Mouse (Mus musculus): ENCODE data around the gene H2-Oa. TPM values are rescaled to one million over a fixed set of nuclear protein-coding genes. Genes with fewer than 3 reads are reported as not detected.
A peak's percentile ranks its signal among the peaks of the same experiment; 100 is the strongest.

The H2-Oa gene
- polyA plus RNA-seq, 1 experiment from 2014 or later, result 1.1 TPM

- TF ChIP-seq EP300 (IDR thresholded peaks at IDR 0.05) (peak; percentile 77), CTCF (IDR thresholded peaks at IDR 0.05) (peak; percentile 17; the same call in 1 of the 2 replicates)
- H3K27me3 ChIP-seq (replicated peaks; ENCODE audit: insufficient read depth, low read length), result no peaks in the 10 kb centered on the region
- no peaks in the 10 kb centered on the region for H3K36me3 ChIP-seq (ENCODE audit: insufficient read depth, low read length)
- no peaks in the 10 kb centered on the region for H3K9me3 ChIP-seq (ENCODE audit: low read length)
- 3% methylated on average over 65 of the region's 75 CpGs for WGBS
- peak; percentile 47 for ATAC-seq
- DNase-seq (ENCODE audit: low spot score), result peak; percentile 98
- H3K4me2 ChIP-seq (replicated peaks; ENCODE audit: low read depth, low read length), result peak within 1 kb of the TSS; percentile 94
- peak within 1 kb of the TSS; percentile 100 for H3K27ac ChIP-seq (ENCODE audit: low read length)
- H3K4me3 ChIP-seq (ENCODE audit: low read depth, low read length), result peak within 1 kb of the TSS; percentile 92
- peaks cover 16% of the 10 kb centered on the region; the same call in 1 of the 2 replicates for H3K4me1 ChIP-seq (ENCODE audit: insufficient read depth, low read depth, low read length)
- H3K9ac ChIP-seq (replicated peaks; ENCODE audit: low read depth), result peak within 1 kb of the TSS; percentile 96
Observed at GRCm38 (mm10) chr17:34122188-34122984, 30.2 kb downstream of the H2-Oa start, which contains the start of gene Brd2. TSS of gene Brd2 (minus strand) at chr17:34122634.

- Histone ChIP-seq H3K9ac (replicated peaks; ENCODE audit: low read depth) (peak overlapping the region; percentile 96), H3K4me2 (replicated peaks; ENCODE audit: low read depth, low read length) (peak overlapping the region; percentile 94), H3K4me3 (ENCODE audit: low read depth, low read length) (peak overlapping the region; percentile 92), H3K9me3 (ENCODE audit: low read length) (no peaks in the 10 kb centered on the region), H3K27me3 (replicated peaks; ENCODE audit: insufficient read depth, low read length) (no peaks in the 10 kb centered on the region), H3K4me1 (ENCODE audit: insufficient read depth, low read depth, low read length) (peaks cover 20% of the 10 kb centered on the region; the same call in 1 of the 2 replicates), H3K27ac (ENCODE audit: low read length) (peak overlapping the region; percentile 100), H3K36me3 (ENCODE audit: insufficient read depth, low read length) (no peaks in the 10 kb centered on the region)
- DNase-seq (ENCODE audit: low spot score) (no peak), ATAC-seq (no peak)
- 1% methylated on average over 7 of the region's 7 CpGs for WGBS
- TF ChIP-seq CTCF (IDR thresholded peaks at IDR 0.05) (no peak), EP300 (IDR thresholded peaks at IDR 0.05) (no peak)
Observed at GRCm38 (mm10) chr17:34123111-34123510, 31.0 kb downstream of the H2-Oa start.

DNA sequence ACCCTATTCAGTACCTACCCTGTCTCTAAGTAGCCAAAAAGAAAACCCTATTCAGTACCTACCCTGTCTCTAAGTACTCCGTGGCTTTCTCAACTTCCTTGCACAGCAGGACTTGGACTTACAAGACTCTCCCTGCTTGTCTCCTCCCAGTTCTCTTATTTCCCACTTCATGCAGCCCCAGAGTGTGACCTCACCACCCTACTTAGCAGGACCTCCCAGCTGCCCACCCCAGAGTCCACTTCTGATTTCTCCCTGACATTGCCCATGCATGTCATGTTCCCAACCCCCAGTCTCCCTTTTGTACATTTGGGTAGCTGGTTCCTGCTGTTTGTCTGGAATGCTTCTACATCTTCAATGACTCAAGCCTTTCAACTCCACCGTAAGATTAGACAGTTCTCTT, 31.4 kb downstream of the H2-Oa start:
- DNase-seq (ENCODE audit: low spot score) (peak; percentile 89), ATAC-seq (no peak)
- Histone ChIP-seq H3K27ac (ENCODE audit: low read length) (peak overlapping the region; percentile 100), H3K27me3 (replicated peaks; ENCODE audit: insufficient read depth, low read length) (no peaks in the 10 kb centered on the region), H3K4me3 (ENCODE audit: low read depth, low read length) (peak overlapping the region; percentile 92), H3K9me3 (ENCODE audit: low read length) (no peaks in the 10 kb centered on the region), H3K4me2 (replicated peaks; ENCODE audit: low read depth, low read length) (peak overlapping the region; percentile 94), H3K9ac (replicated peaks; ENCODE audit: low read depth) (peak overlapping the region; percentile 96; the same call in 1 of the 2 replicates), H3K36me3 (ENCODE audit: insufficient read depth, low read length) (no peaks in the 10 kb centered on the region), H3K4me1 (ENCODE audit: insufficient read depth, low read depth, low read length) (peaks cover 22% of the 10 kb centered on the region; the same call in 1 of the 2 replicates)
- 2% methylated on average over 2 of the region's 2 CpGs for WGBS
- no peak for TF ChIP-seq EP300 (IDR thresholded peaks at IDR 0.05)
- TF ChIP-seq CTCF (IDR thresholded peaks at IDR 0.05), result no peak

DNA sequence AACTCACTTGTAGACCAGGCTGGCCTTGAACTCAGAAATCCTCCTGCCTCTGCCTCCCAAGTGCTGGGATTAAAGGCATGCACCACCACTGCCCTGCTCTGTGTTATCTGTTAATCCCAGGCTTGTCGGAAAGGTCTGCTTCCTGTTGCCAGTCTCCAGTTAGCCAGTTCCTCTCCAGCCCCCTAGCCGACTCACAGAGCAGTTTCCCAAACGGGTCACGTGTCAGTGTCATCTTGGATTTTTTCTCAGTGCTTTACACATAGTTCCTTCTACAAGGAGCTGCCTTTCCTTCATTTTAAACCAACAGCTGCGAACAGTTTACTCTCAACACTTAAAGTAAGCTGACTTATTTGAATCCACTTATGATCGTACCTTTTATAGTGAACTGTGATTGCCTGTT, 32.5 kb downstream of the H2-Oa start:
- Histone ChIP-seq H3K4me2 (replicated peaks; ENCODE audit: low read depth, low read length) (no peak overlapping the region), H3K27ac (ENCODE audit: low read length) (no peak overlapping the region), H3K4me3 (ENCODE audit: low read depth, low read length) (no peak overlapping the region), H3K9ac (replicated peaks; ENCODE audit: low read depth) (no peak overlapping the region), H3K27me3 (replicated peaks; ENCODE audit: insufficient read depth, low read length) (no peaks in the 10 kb centered on the region), H3K36me3 (ENCODE audit: insufficient read depth, low read length) (no peaks in the 10 kb centered on the region), H3K9me3 (ENCODE audit: low read length) (no peaks in the 10 kb centered on the region), H3K4me1 (ENCODE audit: insufficient read depth, low read depth, low read length) (peaks cover 30% of the 10 kb centered on the region; the same call in 1 of the 2 replicates)
- ATAC-seq, result no peak
- DNase-seq (ENCODE audit: low spot score), result peak; percentile 60
- no peak for TF ChIP-seq CTCF (IDR thresholded peaks at IDR 0.05)
- no peak for TF ChIP-seq EP300 (IDR thresholded peaks at IDR 0.05)
- 49% methylated on average over 6 of the region's 6 CpGs for WGBS

- Histone ChIP-seq H3K9ac (replicated peaks; ENCODE audit: low read depth) (no peak overlapping the region), H3K4me3 (ENCODE audit: low read depth, low read length) (no peak overlapping the region), H3K27me3 (replicated peaks; ENCODE audit: insufficient read depth, low read length) (no peaks in the 10 kb centered on the region), H3K27ac (ENCODE audit: low read length) (no peak overlapping the region), H3K4me1 (ENCODE audit: insufficient read depth, low read depth, low read length) (peaks cover 30% of the 10 kb centered on the region; the same call in 1 of the 2 replicates), H3K4me2 (replicated peaks; ENCODE audit: low read depth, low read length) (no peak overlapping the region), H3K36me3 (ENCODE audit: insufficient read depth, low read length) (no peaks in the 10 kb centered on the region), H3K9me3 (ENCODE audit: low read length) (no peaks in the 10 kb centered on the region)
- TF ChIP-seq EP300 (IDR thresholded peaks at IDR 0.05), result no peak
- no peak for TF ChIP-seq CTCF (IDR thresholded peaks at IDR 0.05)
- no peak for DNase-seq (ENCODE audit: low spot score)
- ATAC-seq, result no peak
- 51% methylated on average over 9 of the region's 9 CpGs for WGBS
Observed at GRCm38 (mm10) chr17:34126826-34127420, 34.8 kb downstream of the H2-Oa start.

DNA sequence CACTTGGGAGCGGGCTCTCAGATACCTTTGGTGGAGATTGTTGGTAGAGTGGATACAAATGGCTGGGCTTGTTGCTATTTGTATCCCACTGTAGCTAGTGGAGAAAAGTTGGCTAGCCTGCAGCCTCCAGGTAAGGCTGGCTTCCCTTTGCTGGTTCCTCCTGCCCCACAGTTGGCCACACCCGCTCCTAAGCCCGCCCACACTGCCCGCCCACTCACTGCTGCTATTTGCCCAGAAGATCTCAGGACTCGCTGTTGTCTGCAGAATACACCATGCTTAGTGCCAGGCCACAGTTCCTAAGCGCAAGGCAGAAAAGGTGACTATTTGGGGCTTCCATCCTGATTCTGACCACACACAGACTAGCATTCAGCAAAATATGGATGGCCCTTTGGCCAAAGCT, 35.3 kb downstream of the H2-Oa start:
- WGBS, result 31% methylated on average over 6 of the region's 6 CpGs
- Histone ChIP-seq H3K9me3 (ENCODE audit: low read length) (no peaks in the 10 kb centered on the region), H3K4me1 (ENCODE audit: insufficient read depth, low read depth, low read length) (peaks cover 30% of the 10 kb centered on the region; the same call in 1 of the 2 replicates), H3K9ac (replicated peaks; ENCODE audit: low read depth) (no peak overlapping the region), H3K27ac (ENCODE audit: low read length) (no peak overlapping the region), H3K27me3 (replicated peaks; ENCODE audit: insufficient read depth, low read length) (no peaks in the 10 kb centered on the region), H3K4me3 (ENCODE audit: low read depth, low read length) (no peak overlapping the region), H3K36me3 (ENCODE audit: insufficient read depth, low read length) (no peaks in the 10 kb centered on the region), H3K4me2 (replicated peaks; ENCODE audit: low read depth, low read length) (no peak overlapping the region)
- DNase-seq (ENCODE audit: low spot score) (peak; percentile 48), ATAC-seq (no peak)
- no peak for TF ChIP-seq EP300 (IDR thresholded peaks at IDR 0.05)

Data from lung, postnatal 0 days (tissue).